In the genomic region with DNA sequence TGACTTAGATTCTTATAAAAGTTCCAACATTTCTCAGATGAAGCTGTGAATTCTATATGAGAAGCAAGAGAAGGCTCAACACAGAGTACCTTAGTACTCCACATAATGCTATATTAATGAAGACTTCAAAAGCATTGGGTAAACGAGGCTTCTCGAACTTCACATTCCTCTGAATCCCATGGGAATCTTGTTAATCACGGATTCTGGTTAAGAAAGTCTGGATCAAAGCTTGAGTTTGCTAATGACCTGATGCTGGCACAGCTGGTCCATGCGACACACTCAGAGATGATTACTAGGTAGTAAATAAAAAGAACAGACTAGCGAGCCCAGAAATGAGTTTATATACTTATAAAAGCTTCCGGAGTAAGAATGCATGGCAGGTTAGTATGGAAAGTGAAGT, we compare ENCODE assay signal across 20 mouse cellular contexts.
"Had no signal": no experiment of that assay in that cellular context is flagged by ENCODE, and none has a peak within 500 bp of the region (broad histone marks: within the 10 kb centered on the region; RNA-seq: fewer than 3 reads in every experiment).

No protein-coding gene starts in this region.

- DNase-seq: kidney, adult 11 months; kidney, adult 8-10 months; kidney, postnatal 10 days; layer of hippocampus, adult 9-11 months; liver; lung, adult 18-20 months; lung, postnatal 10 days; lung, postnatal 4 days; right cerebral cortex, postnatal 25 days; spleen, adult 18-20 months; thymus, adult 18-20 months; thymus, postnatal 4 days had no signal

- ATAC-seq: liver, embryonic 12.5 days had no signal

- H3K36me3 ChIP-seq: kidney, embryonic 15.5 days; limb, embryonic 10.5 days; limb, embryonic 13.5 days; liver, embryonic 12.5 days; liver, embryonic 15.5 days; lung, embryonic 15.5 days; midbrain, embryonic 12.5 days had no signal

- H3K27me3 ChIP-seq: kidney, embryonic 15.5 days; limb, embryonic 13.5 days; liver, embryonic 12.5 days; liver, embryonic 15.5 days; lung, embryonic 15.5 days; midbrain, embryonic 12.5 days had no signal

- H3K4me2 ChIP-seq: kidney, embryonic 15.5 days; limb, embryonic 13.5 days; liver, embryonic 12.5 days; liver, embryonic 15.5 days; lung, embryonic 15.5 days; midbrain, embryonic 12.5 days had no signal

- H3K27ac ChIP-seq: kidney, embryonic 15.5 days; layer of hippocampus, adult 2 months; limb, embryonic 10.5 days; limb, embryonic 13.5 days; liver, embryonic 12.5 days; liver, embryonic 15.5 days; lung, embryonic 15.5 days; midbrain, embryonic 12.5 days had no signal

- H3K4me3 ChIP-seq: kidney, embryonic 15.5 days; layer of hippocampus, adult 2 months; limb, embryonic 10.5 days; limb, embryonic 13.5 days; liver, embryonic 12.5 days; liver, embryonic 15.5 days; lung, embryonic 15.5 days; midbrain, embryonic 12.5 days had no signal

- H3K9ac ChIP-seq: kidney, embryonic 15.5 days; limb, embryonic 13.5 days; liver, embryonic 12.5 days; liver, embryonic 15.5 days; lung, embryonic 15.5 days; midbrain, embryonic 12.5 days had no signal

- H3K9me3 ChIP-seq: kidney, embryonic 15.5 days; limb, embryonic 10.5 days; limb, embryonic 13.5 days; liver, embryonic 12.5 days; liver, embryonic 15.5 days; lung, embryonic 15.5 days; midbrain, embryonic 12.5 days had no signal

- H3K4me1 ChIP-seq: liver, embryonic 12.5 days; liver, embryonic 15.5 days; lung, embryonic 15.5 days had no signal
